Mouse (Mus musculus) hindbrain, embryonic 15.5 days (tissue): Measurements from ENCODE around the gene Tmem30b. TPM values are rescaled to one million over a fixed set of nuclear protein-coding genes. Genes with fewer than 3 reads are reported as not detected.
A peak's percentile ranks its signal among the peaks of the same experiment; 100 is the strongest.
"Not testable (repeated sequence)": the region's sequence is repeated elsewhere in the genome, so short reads cannot be mapped to it uniquely, and the experiment has no call there.

ENCODE experiments used
- ATAC-seq: fragments of 200-750 bp; cut with Nextera tagmentation; 2 replicates; pipeline ENCODE4 v1.8.0; 2017; ENCODE audit warnings: low read depth, moderate number of reproducible peaks, moderate TSS enrichment; ENCODE audit not compliant: low FRiP score
- H3K27ac ChIP-seq: fragments of 300-500 bp; sonication (generic); replicated peaks from 2 replicates; pipeline ENCODE4 v1.5.1; 2015; ENCODE audit warnings: mild to moderate bottlenecking, inconsistent platforms
- H3K27me3 ChIP-seq: fragments of 300-500 bp; sonication (generic); 2 replicates; pipeline ENCODE4 v1.6.1; 2015; ENCODE audit warnings: control low read depth, inconsistent platforms
- H3K36me3 ChIP-seq: fragments of 300-500 bp; sonication (generic); 2 replicates; pipeline ENCODE4 v1.6.1; 2015; ENCODE audit warnings: control low read depth, inconsistent platforms
- H3K4me1 ChIP-seq: fragments of 300-500 bp; sonication (generic); replicated peaks from 2 replicates; pipeline ENCODE4 v1.6.1; 2015; ENCODE audit warnings: control low read depth, inconsistent platforms
- H3K4me2 ChIP-seq: fragments of 300-500 bp; sonication (generic); 2 replicates; pipeline ENCODE4 v1.6.1; 2015; ENCODE audit warnings: moderate library complexity, mild to moderate bottlenecking, inconsistent platforms
- H3K4me3 ChIP-seq: fragments of 300-500 bp; sonication (generic); 2 replicates; pipeline ENCODE4 v1.5.1; 2015; ENCODE audit warnings: mild to moderate bottlenecking, inconsistent platforms
- H3K9ac ChIP-seq: fragments of 300-500 bp; sonication (generic); 2 replicates; pipeline ENCODE4 v1.6.1; 2015; ENCODE audit warnings: inconsistent platforms
- H3K9me3 ChIP-seq: fragments of 300-500 bp; sonication (generic); 2 replicates; pipeline ENCODE4 v1.6.1; 2016; ENCODE audit warnings: control low read depth, inconsistent platforms
- WGBS: fragments of 180-500 bp; shearing (Covaris S2); methylation state at CpG from one replicate; pipeline ENCODE4 v1.1.7; 2015; 5-methylcytosine and 5-hydroxymethylcytosine counted together
- polyA plus RNA-seq: library from polyadenylated mRNA; unstranded; fragments of >200 nt; fragmentation: Nextera tagmentation; extraction: Ambion mirVana; gene quantifications from 2 replicates; pipeline ENCODE4 v1.2.1, GENCODE M21; 2015

Tmem30b gene
- polyA plus RNA-seq, 1 experiment from 2014 or later: 0.38 TPM

DNA sequence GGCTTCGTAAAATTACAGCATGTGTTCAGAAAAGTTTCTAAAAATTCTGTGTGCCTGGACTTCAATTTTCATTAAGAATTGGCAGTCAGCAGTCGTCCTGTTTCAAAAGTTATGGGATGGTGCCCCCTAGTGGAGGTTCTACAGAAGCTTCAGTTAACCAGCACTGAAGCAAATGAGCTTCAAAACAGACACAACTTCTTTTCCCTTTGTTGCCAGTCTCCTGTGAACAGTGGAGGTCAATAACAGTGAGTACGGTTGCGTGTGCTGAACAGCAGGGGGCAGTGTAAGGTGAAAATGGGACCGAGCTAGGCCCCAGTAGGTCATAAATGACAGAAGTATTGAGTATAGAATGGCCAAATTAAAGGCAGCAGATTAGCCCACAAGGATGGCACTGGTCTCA is 8.0 kb upstream of the Tmem30b start:
- H3K4me1 ChIP-seq: no peaks in the 10 kb centered on the region
- no peak overlapping the region for H3K4me2 ChIP-seq
- WGBS: 4% methylated on average over 5 of the region's 5 CpGs
- no peaks in the 10 kb centered on the region for H3K36me3 ChIP-seq
- peak; percentile 56; the same call in 1 of the 2 replicates for ATAC-seq
- H3K9me3 ChIP-seq: no peaks in the 10 kb centered on the region
- no peak overlapping the region for H3K27ac ChIP-seq
- no peak overlapping the region for H3K9ac ChIP-seq
- no peak overlapping the region for H3K4me3 ChIP-seq
- peaks cover 16% of the 10 kb centered on the region for H3K27me3 ChIP-seq

DNA sequence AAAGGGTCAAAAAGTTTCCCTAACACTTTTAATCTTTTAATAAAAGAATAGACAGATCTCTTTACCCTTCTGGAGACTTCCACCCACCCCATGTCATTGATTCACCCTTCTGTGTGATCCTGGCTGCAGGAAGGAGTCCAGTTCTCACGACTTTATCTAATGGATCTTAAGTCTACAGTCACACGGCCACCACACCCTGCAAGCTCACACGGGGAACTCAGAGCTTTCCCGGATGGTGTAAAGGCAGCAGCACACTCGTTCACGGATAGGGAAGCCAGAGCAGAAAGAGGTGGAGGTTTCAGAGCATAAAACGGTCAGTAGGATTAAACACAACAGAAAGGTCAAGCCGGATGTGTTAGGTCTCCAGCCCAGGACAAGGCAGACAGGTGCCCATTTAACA is 2.1 kb upstream of the Tmem30b start:
- no peak for ATAC-seq
- Histone ChIP-seq H3K4me3 (no peak overlapping the region), H3K9ac (no peak overlapping the region), H3K9me3 (no peaks in the 10 kb centered on the region), H3K36me3 (no peaks in the 10 kb centered on the region), H3K4me1 (peaks cover 14% of the 10 kb centered on the region), H3K27me3 (peaks cover 72% of the 10 kb centered on the region), H3K27ac (no peak overlapping the region), H3K4me2 (no peak overlapping the region)
- 82% methylated on average over 8 of the region's 8 CpGs for WGBS

DNA sequence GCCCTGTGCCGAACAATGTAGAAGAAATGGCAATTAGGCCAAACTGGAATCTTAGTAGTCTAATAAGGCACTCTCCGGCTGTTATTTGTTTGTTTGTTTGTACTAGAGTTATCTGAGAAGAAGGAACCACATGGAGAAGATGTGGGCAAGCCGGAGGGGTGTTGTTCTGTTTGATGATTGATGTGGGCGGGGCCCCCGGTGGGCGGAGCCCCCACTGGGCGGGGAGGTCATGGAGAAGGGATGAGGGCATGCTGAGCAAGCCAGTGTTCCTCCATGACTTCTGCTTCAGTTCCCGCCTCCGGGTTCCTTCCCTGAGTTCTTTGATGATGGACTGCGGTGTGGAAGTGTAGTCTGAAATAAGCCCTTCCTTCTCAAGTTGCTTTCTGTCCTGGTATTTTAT is 1.5 kb upstream of the Tmem30b start:
- Histone ChIP-seq H3K27me3 (peaks cover 78% of the 10 kb centered on the region), H3K27ac (no peak overlapping the region), H3K4me3 (no peak overlapping the region), H3K4me1 (peaks cover 14% of the 10 kb centered on the region), H3K9ac (no peak overlapping the region), H3K36me3 (no peaks in the 10 kb centered on the region), H3K9me3 (no peaks in the 10 kb centered on the region), H3K4me2 (no peak overlapping the region)
- 32% methylated on average over 10 of the region's 10 CpGs for WGBS
- no peak for ATAC-seq

DNA sequence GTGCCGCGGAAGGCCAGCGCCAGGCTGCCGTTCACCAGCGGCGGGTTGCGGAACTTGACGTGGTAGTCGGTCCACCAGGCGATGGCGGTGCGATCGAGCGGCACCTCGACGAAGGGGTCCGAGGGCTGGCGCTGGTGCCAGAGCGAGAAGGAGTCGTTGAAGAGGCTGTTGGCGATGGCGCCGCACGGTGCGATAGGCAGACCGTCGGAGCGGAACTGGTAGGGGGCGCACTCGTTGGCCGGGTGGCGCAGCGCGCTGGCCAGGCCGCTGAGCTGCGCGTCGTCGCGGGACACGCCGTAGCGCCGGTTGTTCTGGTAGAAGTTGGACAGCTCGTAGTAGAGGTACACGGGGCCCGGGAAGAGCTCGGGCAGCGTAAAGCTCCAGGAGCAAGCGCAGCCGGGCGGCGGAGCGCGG is 513 bp downstream of the Tmem30b start:
- ATAC-seq: no peak
- Histone ChIP-seq H3K9ac (no peak overlapping the region), H3K27ac (no peak overlapping the region)

GRCm38 (mm10) chr12:73544736-73545671 is 1.2 kb downstream of the Tmem30b start:
- peaks cover 78% of the 10 kb centered on the region for H3K27me3 ChIP-seq
- H3K27ac ChIP-seq: no peak overlapping the region
- H3K4me1 ChIP-seq: peaks cover 14% of the 10 kb centered on the region
- H3K4me3 ChIP-seq: peak overlapping the region; percentile 29
- no peaks in the 10 kb centered on the region for H3K36me3 ChIP-seq
- peak overlapping the region; percentile 51 for H3K4me2 ChIP-seq
- no peak overlapping the region for H3K9ac ChIP-seq
- no peaks in the 10 kb centered on the region for H3K9me3 ChIP-seq
- WGBS: 14% methylated on average over 48 of the region's 48 CpGs
- ATAC-seq: no peak

More for the DNA sequence above, 513 bp downstream of the Tmem30b start:
- Histone ChIP-seq H3K4me2 (peak overlapping the region; percentile 51), H3K36me3 (no peaks in the 10 kb centered on the region), H3K27me3 (peaks cover 85% of the 10 kb centered on the region), H3K4me3 (peak overlapping the region; percentile 29), H3K4me1 (peaks cover 14% of the 10 kb centered on the region), H3K9me3 (no peaks in the 10 kb centered on the region)
- WGBS: under 1% methylated on average over 55 of the region's 55 CpGs

DNA sequence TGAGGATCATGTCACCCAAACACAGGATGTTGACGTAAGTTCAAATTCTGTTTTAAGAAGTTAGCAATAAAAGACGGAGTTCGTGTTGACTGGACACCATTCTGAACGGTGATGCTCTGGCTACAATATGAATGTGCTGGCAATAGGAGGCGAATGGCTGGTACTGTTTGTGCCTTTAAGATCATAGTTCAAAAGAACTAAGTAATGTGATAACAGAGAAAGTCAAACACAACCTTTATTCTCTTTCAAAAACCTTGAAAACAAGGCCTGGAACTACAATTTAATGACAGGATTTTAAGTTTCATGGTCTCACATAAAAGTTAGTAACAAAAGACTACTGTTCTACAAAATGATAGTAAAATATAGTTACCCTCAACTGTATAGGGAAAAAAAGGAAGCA is 3.0 kb downstream of the Tmem30b start:
- H3K36me3 ChIP-seq: no peaks in the 10 kb centered on the region
- H3K4me2 ChIP-seq: no peak overlapping the region
- H3K4me1 ChIP-seq: peaks cover 14% of the 10 kb centered on the region
- ATAC-seq: no peak
- no peak overlapping the region for H3K9ac ChIP-seq
- WGBS: 93% methylated on average over 5 of the region's 5 CpGs
- peaks cover 61% of the 10 kb centered on the region for H3K27me3 ChIP-seq
- H3K9me3 ChIP-seq: no peaks in the 10 kb centered on the region
- H3K27ac ChIP-seq: no peak overlapping the region
- H3K4me3 ChIP-seq: no peak overlapping the region

GRCm38 (mm10) chr12:73540402-73540801 is 5.8 kb downstream of the Tmem30b start:
- H3K4me1 ChIP-seq: peaks cover 3% of the 10 kb centered on the region
- no peak overlapping the region for H3K4me2 ChIP-seq
- H3K4me3 ChIP-seq: no peak overlapping the region
- no peaks in the 10 kb centered on the region for H3K9me3 ChIP-seq
- H3K27me3 ChIP-seq: peaks cover 33% of the 10 kb centered on the region
- 81% methylated on average over 2 of the region's 2 CpGs for WGBS
- no peak for ATAC-seq
- H3K36me3 ChIP-seq: no peaks in the 10 kb centered on the region
- H3K27ac ChIP-seq: no peak overlapping the region
- H3K9ac ChIP-seq: no peak overlapping the region

DNA sequence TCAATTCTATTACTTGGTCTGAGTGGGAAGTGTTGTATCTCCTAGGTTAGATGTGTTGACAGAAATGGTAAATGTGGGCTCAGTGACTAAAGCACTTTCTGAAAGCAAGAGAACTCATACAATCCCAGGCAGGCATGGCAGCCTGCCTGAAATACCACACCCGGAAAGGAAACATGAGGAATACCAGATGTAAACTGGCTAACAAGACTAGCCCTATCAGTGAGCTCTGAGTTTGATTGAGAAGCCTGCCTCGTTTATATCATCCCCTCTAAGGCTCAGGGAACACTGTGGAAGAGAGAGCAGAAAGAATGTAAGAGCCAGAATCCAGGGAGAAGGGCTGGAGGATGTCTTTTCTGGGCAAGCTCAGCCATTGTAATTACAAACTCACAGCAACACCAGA is 7.0 kb downstream of the Tmem30b start:
- WGBS: 33% methylated on average over 2 of the region's 2 CpGs
- H3K4me1 ChIP-seq: no peaks in the 10 kb centered on the region
- H3K4me3 ChIP-seq: no peak overlapping the region
- no peaks in the 10 kb centered on the region for H3K9me3 ChIP-seq
- no peaks in the 10 kb centered on the region for H3K36me3 ChIP-seq
- no peak overlapping the region for H3K27ac ChIP-seq
- peaks cover 21% of the 10 kb centered on the region for H3K27me3 ChIP-seq
- H3K4me2 ChIP-seq: no peak overlapping the region
- no peak for ATAC-seq
- no peak overlapping the region for H3K9ac ChIP-seq

- Histone ChIP-seq H3K4me2 (peak overlapping the region; percentile 18; the same call in 1 of the 2 replicates), H3K27me3 (peaks cover 14% of the 10 kb centered on the region)
- not testable (repeated sequence) for H3K4me3 ChIP-seq, H3K36me3 ChIP-seq, H3K4me1 ChIP-seq, H3K9me3 ChIP-seq, H3K9ac ChIP-seq, ATAC-seq, H3K27ac ChIP-seq
- 70% methylated on average over 3 of the region's 3 CpGs for WGBS
These were observed 8.1 kb downstream of the Tmem30b start for GRCm38 (mm10) chr12:73538139-73538508.

GRCm38 (mm10) chr12:73537499-73538138 is 8.6 kb downstream of the Tmem30b start:
- no peak overlapping the region for H3K4me3 ChIP-seq
- peak overlapping the region; percentile 18; the same call in 1 of the 2 replicates for H3K4me2 ChIP-seq
- no peaks in the 10 kb centered on the region for H3K36me3 ChIP-seq
- no peaks in the 10 kb centered on the region for H3K9me3 ChIP-seq
- WGBS: 26% methylated on average over 17 of the region's 17 CpGs
- no peak for ATAC-seq
- H3K27me3 ChIP-seq: peaks cover 8% of the 10 kb centered on the region
- no peak overlapping the region for H3K27ac ChIP-seq
- H3K9ac ChIP-seq: no peak overlapping the region
- no peaks in the 10 kb centered on the region for H3K4me1 ChIP-seq

DNA sequence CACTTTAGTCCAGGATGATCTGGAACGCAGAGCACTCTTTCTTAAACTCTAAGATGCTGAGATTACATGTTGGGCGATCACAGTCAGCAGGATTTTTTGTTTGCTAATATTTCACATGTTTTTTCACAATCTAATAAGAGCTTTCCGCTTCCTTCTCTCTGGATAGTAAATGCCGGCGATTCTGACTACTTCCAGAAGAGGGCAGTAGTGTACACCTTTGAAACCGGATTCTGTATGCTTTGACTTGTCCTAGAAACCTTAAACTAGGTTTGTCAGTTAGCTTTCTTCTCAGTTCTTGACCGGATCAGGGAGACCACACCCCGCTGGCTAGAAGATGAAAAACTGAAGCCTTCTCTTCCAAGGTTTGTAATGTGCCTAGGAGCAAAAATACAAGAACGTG is 11.6 kb downstream of the Tmem30b start:
- H3K4me1 ChIP-seq: no peaks in the 10 kb centered on the region
- no peak overlapping the region for H3K27ac ChIP-seq
- no peak overlapping the region for H3K4me3 ChIP-seq
- no peak overlapping the region for H3K9ac ChIP-seq
- H3K27me3 ChIP-seq: no peaks in the 10 kb centered on the region
- no peaks in the 10 kb centered on the region for H3K9me3 ChIP-seq
- WGBS: 13% methylated on average over 9 of the region's 9 CpGs
- no peaks in the 10 kb centered on the region for H3K36me3 ChIP-seq
- H3K4me2 ChIP-seq: no peak overlapping the region
- no peak for ATAC-seq

- Histone ChIP-seq H3K27me3 (0 out of 2 replicates have a peak, but pooled peaks cover 3% of the 10 kb centered on the region), H3K9ac (no peak overlapping the region), H3K27ac (no peak overlapping the region), H3K36me3 (no peaks in the 10 kb centered on the region), H3K9me3 (no peaks in the 10 kb centered on the region), H3K4me2 (no peak overlapping the region), H3K4me1 (no peaks in the 10 kb centered on the region), H3K4me3 (no peak overlapping the region)
- ATAC-seq: no peak
- 75% methylated on average over 11 of the region's 11 CpGs for WGBS
These were observed 14.2 kb downstream of the Tmem30b start for GRCm38 (mm10) chr12:73531889-73532479.
